Mouse (Mus musculus) CH12.LX (cell line): ENCODE results near the gene Kcnc2. TPM values are rescaled to one million over a fixed set of nuclear protein-coding genes. Genes with fewer than 3 reads are reported as not detected.

ENCODE experiments used
- DNase-seq: peaks from one replicate; pipeline ENCODE4 v3.0.0-alpha.2; 2013; ENCODE audit errors: extremely low read depth
- H3K27ac ChIP-seq: 2 replicates; pipeline ENCODE4 v1.5.1; 2012; ENCODE audit warnings: low read depth, mild to moderate bottlenecking, control low read depth, moderate library complexity; ENCODE audit not compliant: insufficient read depth
- H3K27me3 ChIP-seq: replicated peaks from 2 replicates; pipeline ENCODE3; 2012; ENCODE audit warnings: inconsistent platforms
- H3K36me3 ChIP-seq, 2 experiments: replicated peaks in 1 of 2; 2 replicates each; pipeline versions ENCODE3 to v1.6.1; 2012; ENCODE audit warnings: inconsistent platforms in 1 of 2, low read length in 1 of 2, mild to moderate bottlenecking in 1 of 2, mixed read lengths in 1 of 2, moderate library complexity in 1 of 2; ENCODE audit not compliant: control insufficient read depth in 1 of 2, insufficient read depth in 1 of 2
- H3K4me1 ChIP-seq, 2 experiments: 2 replicates each; pipeline ENCODE4 v1.6.1; 2012; ENCODE audit warnings: inconsistent platforms in 1 of 2, moderate library complexity in 1 of 2; ENCODE audit not compliant: insufficient read depth in 2 of 2, control insufficient read depth in 1 of 2
- H3K4me2 ChIP-seq: 2 replicates; pipeline ENCODE4 v1.6.1; 2012; ENCODE audit warnings: low read depth, mild to moderate bottlenecking, control low read depth; ENCODE audit not compliant: poor library complexity, insufficient read depth, severe bottlenecking
- H3K4me3 ChIP-seq, 3 experiments: fragments of 150-350 bp in 1 of 3; sonication (generic) in 1 of 3; replicated peaks in 1 of 3; 2 replicates each; pipeline versions ENCODE3 to v1.5.1; 2011 to 2012; ENCODE audit warnings: low read depth in 2 of 3, low read length in 2 of 3, mild to moderate bottlenecking in 2 of 3, moderate library complexity in 2 of 3, control low read depth in 1 of 3, improper control_type of control experiment in 1 of 3, inconsistent platforms in 1 of 3, mixed read lengths in 1 of 3; ENCODE audit not compliant: poor library complexity in 1 of 3
- H3K79me2 ChIP-seq: replicated peaks from 2 replicates; pipeline ENCODE4 v1.6.1; 2012; ENCODE audit warnings: mild to moderate bottlenecking, moderate library complexity; ENCODE audit not compliant: control insufficient read depth, poor library complexity, insufficient read depth, severe bottlenecking; ENCODE audit errors: extremely low read depth
- H3K9ac ChIP-seq: 2 replicates; pipeline ENCODE4 v1.6.1; 2012; ENCODE audit warnings: low read depth, mild to moderate bottlenecking, control low read depth, moderate library complexity; ENCODE audit not compliant: insufficient read depth
- H3K9me3 ChIP-seq: replicated peaks from 2 replicates; pipeline ENCODE3; 2012; ENCODE audit warnings: low read length, inconsistent platforms, mixed read lengths
- BHLHE40 ChIP-seq: IDR thresholded peaks from 2 replicates; pipeline ENCODE4 v1.6.1; 2011; ENCODE audit warnings: mild to moderate bottlenecking, low read depth, low read length, improper control_type of control experiment
- CTCF ChIP-seq, 2 experiments: IDR thresholded peaks in 1 of 2; conservative IDR thresholded peaks in 1 of 2; 2 replicates each; pipeline ENCODE4 v1.5.1; 2011 to 2012; ENCODE audit warnings: low read depth in 2 of 2, low read length in 2 of 2, improper control_type of control experiment in 1 of 2, inconsistent platforms in 1 of 2, mild to moderate bottlenecking in 1 of 2, moderate library complexity in 1 of 2
- ETS1 ChIP-seq: conservative IDR thresholded peaks from 2 replicates; pipeline ENCODE4 v1.6.1; 2012; ENCODE audit warnings: low read depth, mild to moderate bottlenecking, inconsistent platforms, low read length, improper control_type of control experiment, moderate library complexity
- GABPA ChIP-seq: IDR thresholded peaks from 2 replicates; pipeline ENCODE4 v1.6.1; 2012; ENCODE audit warnings: low read depth, low read length, improper control_type of control experiment, inconsistent platforms; ENCODE audit not compliant: insufficient replicate concordance
- JUN ChIP-seq: IDR thresholded peaks from 2 replicates; pipeline ENCODE4 v1.6.1; 2011; ENCODE audit warnings: low read depth, mild to moderate bottlenecking, low read length, improper control_type of control experiment, moderate library complexity; ENCODE audit not compliant: insufficient read depth
- JUND ChIP-seq: conservative IDR thresholded peaks from 2 replicates; pipeline ENCODE4 v1.6.1; 2011; ENCODE audit warnings: low read depth, low read length, improper control_type of control experiment
- MAFK ChIP-seq: IDR thresholded peaks from 2 replicates; pipeline ENCODE4 v1.6.1; 2011; ENCODE audit warnings: low read length, improper control_type of control experiment; ENCODE audit not compliant: insufficient replicate concordance
- MAX ChIP-seq: IDR thresholded peaks from 2 replicates; pipeline ENCODE4 v1.6.1; 2011; ENCODE audit warnings: low read length, improper control_type of control experiment
- MXI1 ChIP-seq: IDR thresholded peaks from 2 replicates; pipeline ENCODE4 v1.6.1; 2011; ENCODE audit warnings: mild to moderate bottlenecking, low read depth, low read length, improper control_type of control experiment
- MYC ChIP-seq: IDR thresholded peaks from 2 replicates; pipeline ENCODE4 v1.6.1; 2011; ENCODE audit warnings: low read depth, mild to moderate bottlenecking, improper control_type of control experiment, low read length
- PAX5 ChIP-seq: IDR thresholded peaks from 2 replicates; pipeline ENCODE4 v1.6.1; 2012; ENCODE audit warnings: low read length, inconsistent platforms, mixed read lengths
- POLR2A ChIP-seq: IDR thresholded peaks from 2 replicates; pipeline ENCODE4 v1.6.1; 2011; ENCODE audit warnings: low read depth, mild to moderate bottlenecking, improper control_type of control experiment, low read length
- POLR2AphosphoS2 ChIP-seq: IDR thresholded peaks from 2 replicates; pipeline ENCODE4 v1.6.1; 2011; ENCODE audit warnings: low read depth, low read length, improper control_type of control experiment
- RAD21 ChIP-seq: IDR thresholded peaks from 2 replicates; pipeline ENCODE4 v1.6.1; 2011; ENCODE audit warnings: low read depth, mild to moderate bottlenecking, low read length, improper control_type of control experiment, moderate library complexity
- RCOR1 ChIP-seq: conservative IDR thresholded peaks from 2 replicates; pipeline ENCODE4 v1.6.1; 2012; ENCODE audit warnings: low read depth, mild to moderate bottlenecking, inconsistent platforms, low read length, improper control_type of control experiment
- SIN3A ChIP-seq: IDR thresholded peaks from 2 replicates; pipeline ENCODE4 v1.6.1; 2012; ENCODE audit warnings: low read length, improper control_type of control experiment, inconsistent platforms
- SMC3 ChIP-seq: IDR thresholded peaks from 2 replicates; pipeline ENCODE4 v1.6.1; 2011; ENCODE audit warnings: low read depth, low read length, improper control_type of control experiment
- TBP ChIP-seq: conservative IDR thresholded peaks from 2 replicates; pipeline ENCODE4 v1.6.1; 2011; ENCODE audit warnings: low read depth, low read length, improper control_type of control experiment
- TCF12 ChIP-seq: IDR thresholded peaks from 2 replicates; pipeline ENCODE4 v1.6.1; 2014; ENCODE audit warnings: low read depth, mild to moderate bottlenecking, inconsistent platforms, low read length, improper control_type of control experiment
- UBTF ChIP-seq: IDR thresholded peaks from 2 replicates; pipeline ENCODE4 v1.6.1; 2012; ENCODE audit warnings: low read depth, mild to moderate bottlenecking, inconsistent platforms, low read length, improper control_type of control experiment, moderate library complexity
- ZC3H11A ChIP-seq: IDR thresholded peaks from 2 replicates; pipeline ENCODE4 v1.6.1; 2012; ENCODE audit warnings: low read depth, mild to moderate bottlenecking, inconsistent platforms, low read length, improper control_type of control experiment
- ZNF384 ChIP-seq: IDR thresholded peaks from 2 replicates; pipeline ENCODE4 v1.6.1; 2012; ENCODE audit warnings: low read depth, low read length, improper control_type of control experiment, inconsistent platforms
- dilution Hi-C: fragments of 300-500 bp; cut with MboI; formaldehyde crosslinking; loops from 2 replicates; pipeline ENCODE4 v1.14.3; 2020; ENCODE audit warnings: low sequenced_read_pairs; ENCODE audit not compliant: extremely low pct_unique_long_range_greater_than_20kb, extremely low pct_ligation_motif_present
- in situ Hi-C: fragments of 300-500 bp; cut with MboI; formaldehyde crosslinking; loops from 3 replicates; pipeline ENCODE4 v1.14.3; 2019; ENCODE audit warnings: low sequenced_read_pairs, low pct_ligation_motif_present, low pct_unique_long_range_greater_than_20kb, mixed read lengths
- polyA plus RNA-seq: library from polyadenylated mRNA; unstranded; fragments of >175 nt; gene quantifications from 2 replicates; pipeline ENCODE4 v1.2.1, GENCODE M21; 2012; ENCODE audit warnings: low read depth; ENCODE audit not compliant: insufficient read length
- total RNA-seq, 2 experiments: library from RNA; depleted of rRNA; stranded (reverse); fragments of 300-350 nt in 1 of 2; fragments of >200 nt in 1 of 2; gene quantifications; 2 replicates each; pipeline ENCODE4 v1.2.3; 2012 to 2014

Gene Kcnc2
- total and polyA plus RNA-seq, 3 experiments: not detected

GRCm38 (mm10) chr10:112360704-112361103 lies 89.8 kb downstream of the Kcnc2 start:
- dilution Hi-C loops (no loop called here), in situ Hi-C loops (no loop called here)
- H3K79me2 ChIP-seq: no peaks in the 10 kb centered on the region
- no peaks in the 10 kb centered on the region for H3K27me3 ChIP-seq
- no peak for DNase-seq
- no peak for TF ChIP-seq MAFK
- no peak for TF ChIP-seq ZC3H11A
- no peak for TF ChIP-seq CTCF (conservative IDR thresholded peaks at IDR 0.05 in 1 of 2, IDR thresholded peaks at IDR 0.05 in 1 of 2; ENCODE audit: low read depth in 2 of 2, low read length in 2 of 2)
- no peak for TF ChIP-seq PAX5
- TF ChIP-seq JUND: no peak
- no peak for TF ChIP-seq MAX
- TF ChIP-seq TCF12: no peak
- no peak for TF ChIP-seq POLR2A
- TF ChIP-seq GABPA: no peak
- TF ChIP-seq BHLHE40: no peak
- no peak for TF ChIP-seq SIN3A
- no peaks in the 10 kb centered on the region for H3K36me3 ChIP-seq
- H3K4me3 ChIP-seq: no peak overlapping the region
- no peak overlapping the region for H3K27ac ChIP-seq
- no peak overlapping the region for H3K4me2 ChIP-seq
- no peaks in the 10 kb centered on the region for H3K9me3 ChIP-seq
- H3K4me1 ChIP-seq: no peaks in the 10 kb centered on the region
- H3K9ac ChIP-seq: no peak overlapping the region

DNA sequence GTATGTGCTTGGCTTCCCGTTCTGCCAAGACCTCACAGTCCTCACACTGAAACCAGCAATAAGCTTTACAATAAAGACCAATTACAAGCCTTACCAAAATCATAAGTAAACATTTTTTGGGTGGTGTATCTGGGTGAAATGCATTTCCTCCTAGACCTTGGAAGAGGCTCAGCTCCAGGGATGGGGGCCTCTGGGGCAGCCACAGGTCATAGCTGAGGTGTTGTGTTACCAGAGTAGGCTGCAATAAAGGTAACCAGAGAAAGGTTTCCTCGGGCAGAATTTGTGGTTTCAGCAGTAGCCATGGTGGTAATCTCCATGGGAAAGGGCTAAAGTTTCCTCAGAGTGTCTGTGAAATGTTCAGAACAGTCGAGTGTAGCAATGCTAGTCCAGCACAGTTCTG lies 97.4 kb downstream of the Kcnc2 start:
- TF ChIP-seq RCOR1 (no peak), MYC (no peak), ZNF384 (no peak), BHLHE40 (no peak), JUN (no peak), SIN3A (no peak), POLR2AphosphoS2 (no peak), TBP (no peak), POLR2A (no peak), MAX (no peak), SMC3 (no peak), MAFK (no peak), ETS1 (no peak), UBTF (no peak), MXI1 (no peak), RAD21 (no peak)
- Histone ChIP-seq H3K4me2 (no peak overlapping the region), H3K4me3 (no peak overlapping the region), H3K9me3 (no peaks in the 10 kb centered on the region), H3K9ac (no peak overlapping the region), H3K27me3 (no peaks in the 10 kb centered on the region), H3K79me2 (no peaks in the 10 kb centered on the region), H3K4me1 (no peaks in the 10 kb centered on the region), H3K36me3 (no peaks in the 10 kb centered on the region), H3K27ac (no peak overlapping the region)
- DNase-seq: no peak
- in situ Hi-C loops (no loop called here), dilution Hi-C loops (no loop called here)
